Mouse (Mus musculus) activated CD4-positive, CD25-positive, alpha-beta regulatory T cell, adult 9 weeks (primary cell): ENCODE measurements around the gene Mgat3. TPM values are rescaled to one million over a fixed set of nuclear protein-coding genes. Genes with fewer than 3 reads are reported as not detected.

Experiments
- polyA plus RNA-seq: library from polyadenylated mRNA; unstranded; fragments of 100-300 nt; shearing (Covaris generic); gene quantifications from one replicate; pipeline ENCODE4 v1.2.1, GENCODE M21; 2017

Mgat3 gene
- polyA plus RNA-seq = not detected

DNA sequence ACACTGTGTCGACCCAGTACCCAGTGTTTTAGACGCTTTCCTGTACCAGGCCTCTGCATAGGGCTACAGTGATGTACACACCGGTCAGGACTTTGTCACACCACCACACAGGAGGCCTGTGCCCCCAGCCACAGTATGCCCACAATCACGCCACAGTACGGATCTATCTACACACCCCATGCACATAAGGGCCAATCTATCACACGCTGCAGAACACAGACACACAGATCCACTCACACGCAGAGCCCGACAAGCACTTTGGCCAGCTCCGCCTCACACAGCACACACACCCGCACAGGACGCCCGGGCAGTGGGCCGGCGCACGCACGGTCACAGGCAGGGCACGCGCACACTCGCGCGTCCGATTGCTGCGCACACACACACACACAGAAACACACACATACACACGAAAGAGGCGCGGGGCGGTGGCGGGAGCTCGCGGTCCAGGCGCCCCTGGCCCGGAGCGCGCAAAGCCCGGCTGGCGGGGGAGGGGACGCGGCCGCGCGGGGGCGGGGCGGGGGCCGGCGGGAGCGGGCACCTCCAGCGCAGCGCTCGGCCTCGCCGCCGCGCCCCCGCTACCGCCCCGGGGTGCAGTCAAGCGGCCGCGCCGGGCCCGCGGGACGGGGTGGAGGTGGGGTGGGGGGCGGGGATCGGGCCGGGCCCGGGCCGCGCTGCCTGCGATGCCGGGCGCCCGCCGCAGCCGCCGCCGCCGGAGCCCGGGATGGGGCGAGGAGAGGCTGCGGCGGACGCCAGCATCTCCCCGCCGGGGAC is at the start of gene Mgat3:
Gene Mgat3, plus strand, starts transcription at position 721 of the 771 bp plus-strand sequence.

DNA sequence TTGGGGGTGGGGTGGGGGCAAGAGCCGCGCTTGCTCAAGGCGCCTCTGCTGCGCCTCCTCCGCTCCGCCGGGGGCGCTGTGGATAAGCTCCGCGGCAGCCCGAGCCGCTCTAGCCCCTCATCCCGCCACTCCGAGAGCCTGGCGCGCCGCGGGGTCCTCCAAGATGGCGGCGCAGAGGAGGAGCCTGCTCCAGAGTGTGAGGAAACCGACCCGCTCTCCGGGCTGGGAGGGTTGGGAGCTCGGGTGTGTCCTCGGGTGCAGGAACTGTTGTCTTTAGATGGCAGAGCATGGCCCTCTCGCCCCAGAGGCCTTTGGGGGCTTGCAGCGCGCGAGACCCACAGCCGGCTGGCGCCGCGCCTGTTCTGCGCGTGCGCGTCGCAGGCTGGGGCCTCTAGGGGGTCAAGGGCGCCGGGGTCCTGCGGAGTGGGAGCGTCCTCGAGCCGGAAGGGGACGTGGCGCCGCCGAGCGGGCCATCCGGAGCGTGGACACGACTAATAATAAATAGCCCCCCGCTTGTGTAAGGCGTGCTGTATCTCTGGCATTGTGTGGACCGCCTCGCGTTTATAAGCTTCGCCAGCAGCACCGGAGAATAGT is 40.4 kb upstream of the Mgat3 start, which contains the start of gene Tab1:
Gene Tab1, plus strand, starts transcription at position 135 of the 594 bp plus-strand sequence.

DNA sequence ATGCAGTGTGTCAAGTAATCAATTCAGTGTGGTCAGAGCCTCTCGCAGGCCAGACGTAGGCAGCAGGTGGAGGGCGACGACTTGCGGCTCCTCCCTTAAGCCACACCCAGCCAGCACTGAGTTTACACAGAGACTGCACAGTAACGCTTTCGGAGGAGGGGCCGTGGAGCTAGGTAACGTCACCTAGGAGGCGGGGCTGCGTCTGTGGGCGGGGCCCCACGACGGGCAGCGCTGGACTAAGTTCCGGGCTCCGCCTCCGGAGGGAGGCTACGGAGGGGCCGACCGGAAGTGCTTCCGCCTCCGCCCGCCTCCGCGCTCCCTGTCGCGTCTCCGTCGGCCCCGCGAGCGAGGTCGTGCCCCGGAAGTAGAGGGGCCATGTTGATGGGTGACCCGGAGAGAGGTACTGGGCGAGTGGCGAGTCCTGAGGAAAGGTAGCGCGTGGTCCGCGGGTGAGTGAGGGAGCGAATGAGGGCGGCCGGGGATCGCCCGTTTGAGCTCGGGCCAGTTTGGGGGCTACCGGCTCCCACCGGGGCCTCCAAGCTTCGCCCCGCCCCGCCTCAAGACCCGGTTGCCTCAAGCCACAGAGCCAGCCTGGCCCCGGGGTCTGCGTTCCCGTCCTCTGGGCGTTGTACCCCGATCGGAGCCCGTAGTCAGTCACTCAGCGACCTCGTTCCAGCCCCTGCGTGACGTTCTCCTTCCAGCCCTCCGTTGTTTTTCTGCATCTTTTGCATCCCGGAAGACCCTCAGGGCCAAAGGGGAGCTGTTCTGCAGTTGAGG is 60.4 kb downstream of the Mgat3 start, which contains the start of gene Mief1:
Gene Mief1, plus strand, starts transcription at position 286 of the 777 bp plus-strand sequence.

DNA sequence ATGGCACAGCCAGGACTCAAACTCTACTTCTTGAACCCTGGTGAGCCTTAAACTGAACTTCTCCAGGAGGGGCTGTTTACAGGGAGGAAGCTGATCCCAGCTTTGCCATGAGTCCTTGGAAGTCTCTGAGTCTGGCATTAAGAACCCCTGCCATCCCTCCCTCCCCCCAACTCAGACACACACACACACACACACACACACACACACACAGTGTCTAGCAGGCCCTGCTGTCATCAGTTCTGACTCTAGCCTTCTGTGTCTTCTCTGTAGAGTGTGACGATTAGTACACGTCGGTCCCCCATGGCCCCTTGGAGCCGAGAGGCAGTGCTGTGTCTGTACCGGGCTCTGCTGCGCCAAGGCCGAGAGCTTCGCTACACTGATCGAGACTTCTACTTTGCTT is 62.0 kb downstream of the Mgat3 start, which contains the start of gene AC140267.1:
Gene AC140267.1, plus strand, starts transcription at position 301 of the 400 bp plus-strand sequence.

DNA sequence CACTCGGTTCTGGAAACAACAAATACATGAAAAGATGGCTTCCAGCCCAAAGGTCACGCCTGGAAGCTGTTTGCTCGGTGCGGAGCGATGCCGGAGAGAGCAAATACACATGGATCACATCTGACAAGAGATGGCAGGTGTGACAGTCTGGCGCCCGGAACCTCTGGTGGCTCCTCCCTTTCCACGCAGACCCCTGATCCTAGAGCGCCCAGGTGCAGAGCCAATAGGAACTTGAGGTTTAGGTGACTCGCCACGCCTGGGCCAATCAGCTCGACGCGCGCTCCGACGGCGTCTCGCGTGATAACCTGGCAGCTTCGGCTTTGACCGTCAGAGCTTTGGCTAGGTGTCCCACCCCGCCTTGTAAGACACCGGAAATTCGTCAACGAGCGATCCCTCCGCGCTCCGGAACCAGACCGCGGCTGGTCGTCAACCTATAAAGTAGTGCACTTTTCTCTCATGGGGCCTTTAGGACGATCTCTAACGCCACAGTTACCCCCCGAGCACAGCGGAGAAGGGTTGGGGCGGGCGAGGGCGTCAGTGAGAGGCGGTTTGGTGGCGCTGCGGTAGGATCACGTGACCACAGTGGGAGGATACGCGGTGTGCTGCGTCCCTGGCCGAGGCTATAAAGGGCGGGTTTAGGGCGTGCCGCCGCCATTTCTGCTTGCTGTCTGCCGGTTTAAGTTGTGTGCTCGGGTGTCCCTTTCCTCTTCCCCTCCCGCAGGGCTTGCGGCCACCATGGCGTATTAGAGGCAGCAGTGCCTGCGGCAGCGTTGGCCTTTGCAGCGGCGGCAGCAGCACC is 81.5 kb downstream of the Mgat3 start, which contains the start of gene Atf4:
Gene Atf4, plus strand, starts transcription at position 338 of the 799 bp plus-strand sequence.

DNA sequence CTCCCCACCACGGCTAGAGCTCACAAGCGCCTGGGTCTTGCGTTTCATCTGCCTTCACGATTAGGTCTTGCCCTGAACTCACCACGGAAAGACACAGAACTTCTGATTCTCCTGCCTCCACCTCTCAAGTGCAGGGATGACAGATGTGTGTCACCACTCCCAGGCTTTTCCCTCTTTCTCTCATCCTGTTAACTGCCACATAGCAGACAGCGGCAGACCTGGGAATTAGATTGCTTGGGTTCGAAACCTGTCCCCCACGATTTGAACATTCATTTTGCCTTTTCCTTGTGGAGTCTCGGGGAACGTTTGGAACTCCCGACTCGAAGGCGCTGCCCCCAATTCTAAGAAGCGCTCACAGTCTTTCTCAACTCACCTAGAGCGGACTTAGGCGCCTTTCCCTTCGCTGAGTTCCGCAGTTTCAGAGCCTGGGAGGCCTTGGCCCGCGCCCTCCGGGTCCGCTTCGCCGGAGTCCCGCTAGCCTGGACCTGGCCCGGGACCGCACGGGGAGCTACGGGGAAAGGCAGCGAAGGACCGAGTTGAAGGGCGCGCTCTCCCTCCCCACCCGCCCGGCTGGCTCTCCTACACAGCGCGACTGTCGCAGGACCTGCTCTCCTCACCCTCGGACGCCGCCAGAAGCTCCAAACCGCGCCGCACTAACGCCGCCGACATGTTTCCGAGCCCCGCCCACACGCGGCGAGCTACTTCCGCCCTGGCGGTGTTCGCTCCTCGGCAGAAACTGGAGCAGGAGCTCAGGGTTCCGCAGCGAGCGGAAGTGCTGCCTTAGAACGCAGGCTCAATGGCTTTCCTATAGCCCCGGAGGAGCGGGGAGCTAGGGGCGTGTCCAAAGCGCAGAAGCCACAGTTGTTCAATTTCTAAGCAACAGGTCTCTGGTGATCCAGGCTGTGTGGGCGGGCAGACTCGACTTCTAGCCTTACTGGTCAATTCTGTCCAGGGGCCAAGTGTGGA is 90.4 kb downstream of the Mgat3 start, which contains the start of gene Rps19bp1:
Gene Rps19bp1, minus strand, starts transcription at position 706 of the 966 bp plus-strand sequence.

Other genes with a start within 250 kb of the Mgat3 start
- 58.9 TPM for gene Cbx7, start 202.6 kb upstream of the Mgat3 start, polyA plus RNA-seq
- gene Pdgfb, start 158.7 kb upstream of the Mgat3 start, polyA plus RNA-seq = 1.4 TPM
- gene Syngr1, start 82.4 kb upstream of the Mgat3 start, polyA plus RNA-seq = 0.27 TPM
- 1,708 TPM for gene Rpl3, start 81.9 kb upstream of the Mgat3 start, polyA plus RNA-seq
- gene Tab1, start 40.6 kb upstream of the Mgat3 start, polyA plus RNA-seq = 22.9 TPM
- 36.6 TPM for gene Mief1, start 60.3 kb downstream of the Mgat3 start, polyA plus RNA-seq
- not detected for gene AC140267.1, start 62.1 kb downstream of the Mgat3 start, polyA plus RNA-seq
- gene Atf4, start 81.5 kb downstream of the Mgat3 start, polyA plus RNA-seq = 120 TPM
- 30.1 TPM for gene Rps19bp1, start 90.6 kb downstream of the Mgat3 start, polyA plus RNA-seq
- 0.02 TPM for gene Cacna1i, start 113.5 kb downstream of the Mgat3 start, polyA plus RNA-seq